Mouse (Mus musculus): ENCODE results near the gene Chn1.

Chn1 gene

DNA sequence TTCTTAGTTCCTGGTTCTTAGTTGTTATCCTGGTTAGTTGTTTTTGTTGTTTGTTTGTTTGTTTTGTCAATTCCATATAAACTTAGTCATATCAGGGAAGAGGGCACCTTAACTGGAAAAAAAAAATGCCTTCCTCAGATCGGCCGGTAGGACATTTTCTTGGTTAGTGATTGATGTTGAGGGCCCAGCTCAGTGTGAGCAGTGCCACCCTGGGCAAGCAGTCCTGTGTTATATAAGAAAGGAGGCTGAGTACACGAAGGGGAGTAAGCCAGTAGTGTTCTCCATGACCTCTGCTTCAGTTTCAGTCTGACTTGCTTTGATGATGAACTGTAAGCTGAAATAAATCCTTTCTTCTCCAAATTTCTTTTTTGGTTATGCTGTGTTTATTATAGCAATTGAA is 138.8 kb downstream of the Chn1 start:
- DNase-seq (ENCODE audit: low spot score in 2 of 2), result no peak

DNA sequence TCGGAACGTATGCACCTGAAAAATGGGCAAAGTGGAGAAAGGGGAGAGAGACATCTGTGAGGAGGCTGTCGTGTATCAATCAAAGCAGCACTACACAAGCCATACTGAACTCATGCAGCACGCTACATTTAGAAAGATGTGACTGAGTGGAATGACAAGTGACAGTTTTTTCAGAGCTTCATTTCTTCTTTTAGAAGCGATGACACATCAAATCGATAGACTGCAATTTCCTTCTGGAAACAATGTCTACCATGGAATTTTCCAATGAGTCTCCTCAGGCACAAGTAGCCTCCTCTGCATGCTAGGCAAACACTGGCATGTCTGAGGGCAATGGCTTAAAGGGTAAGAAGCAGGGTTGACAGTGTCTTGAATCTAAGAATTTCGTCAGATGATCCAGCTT is 143.3 kb downstream of the Chn1 start:
- DNase-seq (ENCODE audit: low spot score in 2 of 2), result no peak

GRCm38 (mm10) chr2:73618486-73619052 is 156.6 kb downstream of the Chn1 start:
- peak in 1 of 2 experiments; percentile 44 for DNase-seq (ENCODE audit: low spot score in 2 of 2)

DNA sequence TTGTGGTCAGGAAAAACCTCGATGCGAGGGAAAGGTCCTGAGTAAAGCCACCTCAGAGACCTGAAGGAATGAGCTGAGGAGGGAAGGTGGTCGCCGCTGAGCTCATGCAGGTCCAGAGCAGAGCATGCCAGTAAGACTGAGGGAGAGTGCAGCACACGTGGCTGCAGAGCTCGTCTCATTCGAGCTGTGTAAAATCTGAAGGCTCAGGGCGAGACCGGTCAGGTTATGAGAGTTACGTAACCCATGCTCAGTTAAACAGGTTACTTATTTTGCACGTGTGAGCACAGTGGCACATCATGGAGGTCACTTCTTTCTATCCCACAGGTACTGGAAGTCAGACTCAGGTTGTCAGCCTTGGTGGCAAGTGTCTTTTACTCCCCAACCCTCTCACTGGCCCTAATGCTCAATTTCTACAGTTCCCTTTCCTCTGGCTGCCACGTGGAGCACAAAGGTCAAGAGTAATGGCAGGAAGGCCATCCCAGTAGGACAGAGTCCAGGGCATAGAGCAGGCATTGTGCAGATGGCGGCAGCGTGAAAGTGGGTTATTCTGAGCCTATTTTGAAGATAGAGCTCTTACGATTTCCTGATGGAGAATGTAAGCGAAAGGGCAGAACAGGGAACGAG is 158.6 kb downstream of the Chn1 start:
- DNase-seq (ENCODE audit: low spot score in 2 of 2), result peak in 1 of 2 experiments; percentile 41

DNA sequence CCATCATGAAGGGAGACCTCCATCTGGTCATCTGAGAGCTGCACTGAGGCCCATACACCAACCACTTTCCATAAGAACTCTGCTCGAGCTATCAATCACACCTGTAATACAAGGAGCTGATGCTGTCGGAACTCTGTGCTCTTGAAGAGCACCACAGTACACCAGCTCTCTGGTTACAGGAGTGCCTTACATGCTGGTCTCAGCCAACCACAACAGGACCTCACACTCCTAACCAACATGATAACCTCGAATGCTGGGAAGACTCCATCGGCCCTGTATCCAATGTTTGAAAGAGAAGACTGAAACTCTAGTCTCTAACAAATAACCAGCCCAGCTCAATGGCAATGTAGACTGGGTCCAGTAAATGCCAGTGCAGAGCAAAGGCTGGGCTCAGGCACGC is 159.7 kb downstream of the Chn1 start:
- peak in 1 of 2 experiments; percentile 22 for DNase-seq (ENCODE audit: low spot score in 2 of 2)

DNA sequence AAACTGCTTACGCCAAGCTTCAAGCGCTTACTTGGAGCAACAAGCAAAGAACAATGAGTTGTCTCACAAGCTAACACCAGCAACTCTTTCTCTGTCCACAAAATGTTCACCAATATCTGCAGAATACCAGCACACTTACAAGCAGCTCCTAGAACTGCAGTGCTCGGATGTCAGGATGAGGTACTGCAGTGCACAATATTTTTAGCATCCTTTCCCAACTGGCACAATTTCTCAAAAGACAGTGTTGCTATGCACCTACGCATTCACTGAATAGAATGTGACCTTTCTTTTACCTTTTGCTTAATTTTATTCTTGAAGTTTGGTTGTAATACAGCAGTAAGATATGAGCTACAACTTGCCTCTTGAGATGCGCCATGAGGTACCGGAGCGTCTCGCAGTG is 160.8 kb downstream of the Chn1 start:
- no peak for DNase-seq (ENCODE audit: low spot score in 2 of 2)

GRCm38 (mm10) chr2:73612941-73613340 is 162.2 kb downstream of the Chn1 start:
- DNase-seq (ENCODE audit: low spot score in 2 of 2), result no peak

GRCm38 (mm10) chr2:73612367-73612914 is 162.7 kb downstream of the Chn1 start:
- DNase-seq (ENCODE audit: low spot score in 2 of 2), result no peak

- DNase-seq (ENCODE audit: low spot score in 2 of 2), result no peak
Measured at GRCm38 (mm10) chr2:73611798-73612197, 163.3 kb downstream of the Chn1 start.

DNA sequence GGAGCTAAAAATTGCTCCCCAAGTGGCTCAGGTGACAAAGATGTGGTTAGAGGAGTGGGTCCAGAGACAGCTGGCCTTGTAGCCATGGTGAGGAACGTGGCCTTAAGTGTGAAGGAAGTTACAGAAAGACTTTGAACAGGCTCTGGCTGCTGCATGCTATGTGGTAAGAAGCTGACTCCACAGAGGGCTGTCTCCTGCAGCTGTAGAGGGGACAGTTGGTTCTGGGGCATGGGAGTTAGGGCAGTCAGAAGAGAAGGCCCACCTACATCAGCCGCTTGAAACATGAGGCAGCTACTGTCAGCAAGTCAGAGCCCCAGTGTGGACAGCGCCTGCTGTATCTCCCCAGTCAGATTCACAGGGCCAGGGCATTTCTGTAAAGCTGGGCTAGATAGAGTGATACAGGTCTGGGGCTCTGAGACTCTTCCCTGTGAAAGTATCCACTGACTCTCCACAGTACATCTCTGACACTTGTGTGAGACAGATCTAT is 165.4 kb downstream of the Chn1 start:
- DNase-seq (ENCODE audit: low spot score in 2 of 2), result no peak

GRCm38 (mm10) chr2:73609067-73609723 is 166.0 kb downstream of the Chn1 start:
- no peak for DNase-seq (ENCODE audit: low spot score in 2 of 2)

DNA sequence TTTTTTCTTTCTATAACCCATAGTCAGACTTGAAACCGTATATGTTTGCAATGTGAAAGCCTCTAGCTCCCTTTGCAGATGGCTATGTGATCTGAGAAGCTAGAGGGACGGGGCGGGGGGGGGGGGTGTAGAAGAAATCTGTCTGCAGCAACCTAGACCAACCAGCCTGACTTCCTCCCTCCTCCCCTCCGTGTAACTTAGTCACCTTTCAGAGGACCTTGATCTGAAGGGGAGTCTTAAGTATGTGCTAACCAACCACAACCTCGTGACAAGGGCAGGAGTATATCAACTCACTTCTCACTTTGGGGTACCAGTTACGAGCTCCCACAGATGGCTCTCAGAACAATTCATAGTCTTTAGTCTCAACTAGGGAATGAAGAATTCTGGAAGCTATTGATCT is 166.8 kb downstream of the Chn1 start:
- no peak for DNase-seq (ENCODE audit: low spot score in 2 of 2)

DNA sequence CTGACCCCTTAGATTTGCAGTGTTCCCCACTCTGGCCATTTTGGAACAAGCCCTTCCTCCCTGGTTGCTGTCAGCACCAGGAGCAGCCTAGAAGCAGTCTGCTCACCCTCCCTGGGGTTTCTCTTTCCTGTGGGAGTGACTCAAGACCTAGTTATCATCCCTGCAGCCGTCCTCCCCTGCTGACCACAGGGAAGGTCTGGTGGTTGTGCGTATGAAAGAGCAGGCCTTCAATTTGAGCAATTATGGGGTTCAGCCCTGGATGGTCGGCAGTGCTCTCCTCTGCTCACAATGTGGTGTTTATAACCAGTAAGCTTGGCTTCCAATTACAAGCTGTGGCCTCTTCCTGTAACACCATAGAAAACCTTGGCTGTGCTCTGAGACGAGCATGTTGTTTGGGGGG is 167.5 kb downstream of the Chn1 start:
- DNase-seq (ENCODE audit: low spot score in 2 of 2), result no peak

- DNase-seq (ENCODE audit: low spot score in 2 of 2), result no peak
Measured at GRCm38 (mm10) chr2:73607146-73607545, 168.0 kb downstream of the Chn1 start.

DNA sequence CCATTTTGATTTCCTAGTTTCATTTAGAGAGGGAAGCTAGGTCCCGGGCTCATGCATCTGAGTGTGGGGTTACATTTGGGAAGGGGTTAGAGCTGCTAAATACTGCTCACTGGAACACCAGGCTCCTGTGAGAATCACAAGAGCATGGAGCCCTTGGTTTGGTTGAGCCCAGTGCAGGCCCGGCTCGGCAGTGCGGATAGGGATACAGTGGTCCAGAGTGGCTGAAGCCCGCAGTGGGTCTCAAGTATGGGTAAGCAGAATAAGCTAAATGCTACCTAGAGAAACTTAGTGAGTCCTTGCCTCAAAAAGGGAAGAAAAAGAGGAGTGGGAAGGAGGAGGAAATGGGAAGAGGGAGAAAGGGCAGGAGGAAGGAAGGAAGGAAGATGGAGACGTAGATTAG is 168.5 kb downstream of the Chn1 start:
- no peak for DNase-seq (ENCODE audit: low spot score in 2 of 2)

DNA sequence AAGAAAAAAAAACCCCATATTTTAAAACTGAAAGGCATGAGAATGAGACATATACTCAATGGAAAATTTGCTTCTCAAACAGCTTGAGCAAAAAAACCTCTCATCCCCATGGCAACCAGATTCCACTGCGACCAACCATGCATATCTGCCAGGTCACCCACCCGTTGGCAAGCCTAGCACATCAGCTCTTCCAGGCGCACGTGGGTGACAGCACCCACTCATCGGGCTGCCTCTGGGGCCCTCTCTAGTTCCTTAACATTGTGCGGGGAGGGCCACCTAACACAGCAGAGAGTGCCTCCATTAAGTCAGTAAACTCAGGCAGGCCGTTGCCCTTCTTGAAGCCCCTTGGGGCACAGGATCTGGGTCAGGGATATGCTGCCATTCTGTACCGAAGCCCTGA is 170.1 kb downstream of the Chn1 start:
- no peak for DNase-seq (ENCODE audit: low spot score in 2 of 2)

- DNase-seq (ENCODE audit: low spot score in 2 of 2), result no peak
Measured at GRCm38 (mm10) chr2:73604579-73604978, 170.6 kb downstream of the Chn1 start.

GRCm38 (mm10) chr2:73600650-73601049 is 174.5 kb downstream of the Chn1 start:
- DNase-seq (ENCODE audit: low spot score in 2 of 2), result no peak

DNA sequence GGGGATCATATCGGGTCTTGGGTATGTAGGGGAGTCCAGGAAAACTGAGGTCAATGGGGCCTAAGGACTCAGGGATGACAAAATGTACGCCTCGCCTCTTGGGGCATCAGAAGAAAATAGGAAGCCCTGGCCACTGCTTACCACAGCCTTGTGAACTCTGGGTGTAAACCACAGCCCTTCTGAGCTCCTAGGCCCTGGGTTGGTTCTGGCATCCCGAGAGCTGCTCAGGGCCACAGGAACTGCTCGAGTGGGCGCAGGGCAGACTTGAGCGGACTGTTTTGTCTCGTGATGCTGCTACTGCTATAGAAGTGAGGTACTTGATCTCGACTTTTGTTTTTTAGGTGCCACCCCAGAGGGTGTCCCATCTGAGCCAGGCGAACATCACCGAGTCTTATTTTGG is 177.4 kb downstream of the Chn1 start:
- no peak for DNase-seq (ENCODE audit: low spot score in 2 of 2)

DNA sequence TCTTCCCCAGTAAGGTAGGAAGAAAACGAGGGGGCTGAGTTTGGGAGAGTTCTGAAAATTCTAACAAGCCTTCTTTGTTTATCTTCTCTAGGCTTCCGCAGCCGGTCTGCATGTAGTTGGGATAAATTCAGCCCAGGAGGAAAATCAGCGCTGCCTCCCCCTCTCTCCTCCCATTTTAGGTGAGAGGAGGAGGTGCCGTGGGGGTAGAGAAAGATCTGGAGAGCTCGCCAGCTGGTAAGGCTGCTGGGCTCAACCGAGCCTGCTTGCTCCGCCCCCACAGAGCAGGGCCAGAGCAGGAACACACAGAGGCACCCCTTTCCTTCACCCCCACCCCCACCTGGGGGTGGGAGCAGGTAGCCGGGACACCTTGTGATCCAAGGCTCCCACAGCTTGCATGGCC is 178.4 kb downstream of the Chn1 start:
- no peak for DNase-seq (ENCODE audit: low spot score in 2 of 2)

- no peak for DNase-seq (ENCODE audit: low spot score in 2 of 2)
Measured at GRCm38 (mm10) chr2:73596326-73596725, 178.8 kb downstream of the Chn1 start.

DNA sequence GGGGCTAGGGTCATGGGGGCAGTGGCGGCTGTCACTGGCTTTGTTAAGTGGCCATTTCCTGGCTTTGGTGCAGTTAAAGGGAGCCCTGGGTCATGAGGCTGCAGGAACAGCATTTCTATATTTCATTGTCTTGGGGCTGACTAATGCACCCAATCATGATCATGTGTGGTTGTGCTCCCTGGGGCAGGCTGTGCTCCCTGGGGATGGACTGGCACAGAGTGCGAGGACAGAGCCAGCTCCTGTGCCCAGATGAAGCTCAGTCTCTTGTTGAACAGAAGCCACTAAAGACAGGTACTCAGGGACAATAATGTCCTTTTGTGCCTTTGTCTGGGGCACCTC is 182.1 kb downstream of the Chn1 start:
- DNase-seq (ENCODE audit: low spot score in 2 of 2), result no peak
